32 mouse cellular contexts compared by ENCODE assay signal in genomic region chr16:20089636-20090035, GRCm38 (mm10). TPM values are rescaled to one million over a fixed set of nuclear protein-coding genes. Genes with fewer than 3 reads are reported as not detected.
DNase-seq lines count a peak whose midpoint lies in the region; ATAC-seq and TF ChIP-seq lines count a peak whose summit lies in the region.
"Had no signal": no experiment of that assay in that cellular context is flagged by ENCODE, and none has a peak within 500 bp of the region (broad histone marks: within the 10 kb centered on the region; RNA-seq: fewer than 3 reads in every experiment).

No protein-coding gene starts in this region.

- no peak for ATAC-seq in heart, embryonic 12.5 days (ENCODE audit: insufficient number of reproducible peaks, low FRiP score)
- no peak for ATAC-seq in liver, embryonic 14.5 days (ENCODE audit: insufficient read depth)
- no peak for ATAC-seq in liver, embryonic 12.5 days
- ATAC-seq in neural tube, embryonic 15.5 days (ENCODE audit: low FRiP score): no peak
- ATAC-seq: forebrain, embryonic 15.5 days; hindbrain, postnatal 0 days; intestine, embryonic 16.5 days; midbrain, embryonic 16.5 days had no signal

- intact Hi-C loops in heart, adult 2 months (cut with DNase I): loop anchor here (10.0 kb wide), 1 partner anchor 365 kb away; no protein-coding TSS in a partner anchor

- peaks cover 2% of the 10 kb centered on the region; the same call in 1 of the 2 replicates for H3K36me3 ChIP-seq in heart, adult 2 months (ENCODE audit: control insufficient read depth, insufficient read depth, low read length)
- no peaks in the 10 kb centered on the region for H3K36me3 ChIP-seq in heart, embryonic 12.5 days
- H3K36me3 ChIP-seq in liver, embryonic 14.5 days (replicated peaks; ENCODE audit: control insufficient read depth, insufficient read depth, low read depth): no peaks in the 10 kb centered on the region
- no peaks in the 10 kb centered on the region for H3K36me3 ChIP-seq in liver, embryonic 12.5 days
- no peaks in the 10 kb centered on the region; a peak in 1 of 4 replicates for H3K36me3 ChIP-seq in MEL (ENCODE audit: control insufficient read depth in 1 of 2, insufficient read depth in 2 of 2, low read length in 2 of 2)
- H3K36me3 ChIP-seq in neural tube, embryonic 15.5 days: no peaks in the 10 kb centered on the region
- H3K36me3 ChIP-seq: embryonic facial prominence, embryonic 12.5 days; forebrain, embryonic 10.5 days; forebrain, embryonic 15.5 days; G1E; heart, embryonic 10.5 days; hindbrain, embryonic 12.5 days; limb, embryonic 10.5 days; limb, embryonic 15.5 days had no signal

- H3K27ac ChIP-seq in heart, adult 2 months: no peak overlapping the region
- no peak overlapping the region for H3K27ac ChIP-seq in heart, embryonic 12.5 days (ENCODE audit: poor library complexity, severe bottlenecking)
- H3K27ac ChIP-seq in liver, embryonic 14.5 days: no peak overlapping the region
- no peak overlapping the region for H3K27ac ChIP-seq in liver, embryonic 12.5 days
- no peak overlapping the region for H3K27ac ChIP-seq in MEL (ENCODE audit: control insufficient read depth, low read depth, low read length)
- no peak overlapping the region for H3K27ac ChIP-seq in neural tube, embryonic 15.5 days (replicated peaks)
- H3K27ac ChIP-seq: embryonic facial prominence, embryonic 12.5 days; forebrain, embryonic 10.5 days; forebrain, embryonic 15.5 days; hindbrain, embryonic 12.5 days; hindbrain, postnatal 0 days; limb, embryonic 10.5 days; limb, embryonic 15.5 days had no signal

- no peaks in the 10 kb centered on the region for H3K27me3 ChIP-seq in heart, adult 2 months (ENCODE audit: control insufficient read depth, insufficient read depth, low read length)
- no peaks in the 10 kb centered on the region for H3K27me3 ChIP-seq in heart, embryonic 12.5 days (replicated peaks)
- H3K27me3 ChIP-seq in liver, embryonic 14.5 days (ENCODE audit: control insufficient read depth, insufficient read depth, low read length): no peaks in the 10 kb centered on the region
- no peaks in the 10 kb centered on the region for H3K27me3 ChIP-seq in liver, embryonic 12.5 days (replicated peaks)
- peaks cover 0 to 2% of the 10 kb centered on the region in 2 experiments; a peak in 3 of 4 replicates for H3K27me3 ChIP-seq in MEL (ENCODE audit: control insufficient read depth in 1 of 2, insufficient read depth in 2 of 2, low read length in 2 of 2)
- H3K27me3 ChIP-seq in neural tube, embryonic 15.5 days (replicated peaks): no peaks in the 10 kb centered on the region
- H3K27me3 ChIP-seq: embryonic facial prominence, embryonic 12.5 days; forebrain, embryonic 15.5 days; hindbrain, embryonic 12.5 days; limb, embryonic 15.5 days had no signal

- no peak overlapping the region for H3K9ac ChIP-seq in heart, adult 2 months (ENCODE audit: low read depth, low read length)
- H3K9ac ChIP-seq in heart, embryonic 12.5 days: no peak overlapping the region
- no peak overlapping the region for H3K9ac ChIP-seq in liver, embryonic 14.5 days (replicated peaks)
- no peak overlapping the region for H3K9ac ChIP-seq in liver, embryonic 12.5 days
- H3K9ac ChIP-seq in MEL (ENCODE audit: control insufficient read depth, low read depth, low read length, poor library complexity, severe bottlenecking): no peak overlapping the region
- H3K9ac ChIP-seq in neural tube, embryonic 15.5 days (replicated peaks): no peak overlapping the region
- H3K9ac ChIP-seq: embryonic facial prominence, embryonic 12.5 days; forebrain, embryonic 15.5 days; hindbrain, embryonic 12.5 days; limb, embryonic 15.5 days had no signal

- peak; percentile 22 for TF ChIP-seq CTCF in heart, adult 2 months (IDR thresholded peaks at IDR 0.05)
- 0 out of 2 replicates have a peak, but pooled peaks have one; percentile 14 for TF ChIP-seq CTCF in liver, embryonic 14.5 days (IDR thresholded peaks at IDR 0.05; ENCODE audit: low read depth)
- TF ChIP-seq CTCF in MEL (IDR thresholded peaks at IDR 0.05 in 2 of 3, conservative IDR thresholded peaks at IDR 0.05 in 1 of 3; ENCODE audit: control insufficient read depth in 1 of 3, insufficient read depth in 1 of 3, low read depth in 2 of 3, low read length in 3 of 3, poor library complexity in 1 of 3, severe bottlenecking in 1 of 3): peak in 1 of 3 experiments; percentile 18; a peak in 1 of 6 replicates

- no peak for DNase-seq in heart, adult 2 months
- DNase-seq in liver, embryonic 14.5 days (ENCODE audit: low read depth in 3 of 3, low spot score in 3 of 3): no peak
- DNase-seq in MEL (ENCODE audit: low read depth, low spot score): peak; percentile 7
- no peak for DNase-seq in urinary bladder, postnatal 4 days (ENCODE audit: low spot score in 2 of 2)
- DNase-seq: adrenal gland, postnatal 25 days; B cell, adult 2 months; cerebellum, adult 2 months; cerebellum, postnatal 36 days; embryo, embryonic 11 days; heart, postnatal 36 days; kidney, postnatal 4 days; layer of hippocampus, adult 9-11 months; lung, postnatal 36 days; right cerebral cortex, adult 18-20 months; spleen, adult 18-20 months; thymus, adult 18-20 months; thymus, postnatal 25 days had no signal

- TF ChIP-seq POLR2A in heart, adult 2 months (IDR thresholded peaks at IDR 0.05; ENCODE audit: insufficient read depth, low read depth, low read length): no peak
- TF ChIP-seq POLR2A in MEL (IDR thresholded peaks at IDR 0.05; ENCODE audit: control insufficient read depth in 1 of 2, insufficient read depth in 1 of 2, low read depth in 1 of 2, low read length in 2 of 2, poor library complexity in 1 of 2): no peak

- H3K9me3 ChIP-seq in heart, embryonic 12.5 days (replicated peaks): 0 out of 2 replicates have a peak, but pooled peaks cover 9% of the 10 kb centered on the region
- no peaks in the 10 kb centered on the region for H3K9me3 ChIP-seq in liver, embryonic 14.5 days (ENCODE audit: control insufficient read depth, low read length)
- no peaks in the 10 kb centered on the region for H3K9me3 ChIP-seq in liver, embryonic 12.5 days (replicated peaks)
- no peaks in the 10 kb centered on the region for H3K9me3 ChIP-seq in MEL (replicated peaks; ENCODE audit: insufficient read depth, low read length)
- no peaks in the 10 kb centered on the region for H3K9me3 ChIP-seq in neural tube, embryonic 15.5 days (replicated peaks)
- H3K9me3 ChIP-seq: embryonic facial prominence, embryonic 12.5 days; forebrain, embryonic 10.5 days; forebrain, embryonic 15.5 days; G1E; heart, embryonic 10.5 days; limb, embryonic 10.5 days; limb, embryonic 15.5 days had no signal

- TF ChIP-seq EP300 in heart, adult 2 months (IDR thresholded peaks at IDR 0.05; ENCODE audit: insufficient read depth, low read depth, low read length): no peak
- TF ChIP-seq EP300 in liver, embryonic 14.5 days (IDR thresholded peaks at IDR 0.05; ENCODE audit: low read depth): no peak
- TF ChIP-seq EP300 in MEL (IDR thresholded peaks at IDR 0.05; ENCODE audit: low read depth in 1 of 2, low read length in 2 of 2): no peak

- TF ChIP-seq RAD21 in MEL (IDR thresholded peaks at IDR 0.05; ENCODE audit: low read depth, low read length): peak; percentile 22

- no peaks in the 10 kb centered on the region for H3K79me2 ChIP-seq in heart, adult 2 months (replicated peaks; ENCODE audit: control insufficient read depth, insufficient read depth, low read length)
- no peaks in the 10 kb centered on the region for H3K79me2 ChIP-seq in MEL (ENCODE audit: control insufficient read depth, insufficient read depth, low read length, poor library complexity)

- 93% methylated on average over 3 of the region's 3 CpGs for WGBS in heart, adult 2 months
- 86% methylated on average over 3 of the region's 3 CpGs for WGBS in heart, embryonic 12.5 days
- 53% methylated on average over 3 of the region's 3 CpGs for WGBS in liver, embryonic 14.5 days (ENCODE audit: insufficient replicate concordance)
- 71% methylated on average over 3 of the region's 3 CpGs for WGBS in liver, embryonic 12.5 days (ENCODE audit: insufficient replicate concordance)
- WGBS in neural tube, embryonic 15.5 days: 87% methylated on average over 3 of the region's 3 CpGs

- H3K4me3 ChIP-seq in heart, adult 2 months: no peak overlapping the region
- no peak overlapping the region for H3K4me3 ChIP-seq in heart, embryonic 12.5 days
- no peak overlapping the region for H3K4me3 ChIP-seq in liver, embryonic 14.5 days (ENCODE audit: insufficient read depth in 1 of 2, low read depth in 2 of 2, low read length in 2 of 2)
- H3K4me3 ChIP-seq in liver, embryonic 12.5 days: no peak overlapping the region
- no peak overlapping the region for H3K4me3 ChIP-seq in MEL (ENCODE audit: control insufficient read depth in 1 of 2, insufficient read depth in 1 of 2, low read depth in 2 of 2, low read length in 2 of 2)
- no peak overlapping the region for H3K4me3 ChIP-seq in neural tube, embryonic 15.5 days (replicated peaks)
- H3K4me3 ChIP-seq: embryonic facial prominence, embryonic 12.5 days; forebrain, embryonic 10.5 days; forebrain, embryonic 15.5 days; heart, embryonic 10.5 days; hindbrain, embryonic 12.5 days; limb, embryonic 10.5 days; limb, embryonic 15.5 days had no signal

- H3K4me1 ChIP-seq in heart, adult 2 months (ENCODE audit: control insufficient read depth, insufficient read depth, low read length): no peaks in the 10 kb centered on the region; the same call in 1 of the 2 replicates
- H3K4me1 ChIP-seq in heart, embryonic 12.5 days (replicated peaks): peaks cover 7% of the 10 kb centered on the region; the same call in 1 of the 2 replicates
- H3K4me1 ChIP-seq in liver, embryonic 14.5 days (replicated peaks; ENCODE audit: control insufficient read depth in 2 of 2, insufficient read depth in 2 of 2, low read length in 1 of 2): no peaks in the 10 kb centered on the region
- no peaks in the 10 kb centered on the region for H3K4me1 ChIP-seq in liver, embryonic 12.5 days
- H3K4me1 ChIP-seq in MEL (ENCODE audit: control insufficient read depth in 1 of 2, insufficient read depth in 2 of 2, low read length in 2 of 2): peaks cover 0 to 2% of the 10 kb centered on the region in 2 experiments; a peak in 1 of 4 replicates
- H3K4me1 ChIP-seq in neural tube, embryonic 15.5 days: no peaks in the 10 kb centered on the region
- H3K4me1 ChIP-seq: embryonic facial prominence, embryonic 12.5 days; forebrain, embryonic 15.5 days; hindbrain, embryonic 12.5 days; limb, embryonic 10.5 days; limb, embryonic 15.5 days had no signal

- no peak overlapping the region for H3K4me2 ChIP-seq in heart, embryonic 12.5 days
- H3K4me2 ChIP-seq in liver, embryonic 14.5 days (ENCODE audit: low read depth): no peak overlapping the region
- H3K4me2 ChIP-seq in liver, embryonic 12.5 days: no peak overlapping the region
- H3K4me2 ChIP-seq in neural tube, embryonic 15.5 days: no peak overlapping the region
- H3K4me2 ChIP-seq: embryonic facial prominence, embryonic 12.5 days; forebrain, embryonic 15.5 days; hindbrain, embryonic 12.5 days; limb, embryonic 15.5 days; midbrain, embryonic 11.5 days had no signal

RNA-seq across cellular contexts. Expression of gene Klhl24, which starts 7.7 kb away (rescaled TPM):
- total RNA-seq in heart, adult 2 months (2021): 100 to 1,000 TPM; 256 to 323 TPM
- polyA plus RNA-seq in heart, adult 2 months (2012; rRNA removed): 43.7 and 107 TPM in 2 replicates
- polyA plus RNA-seq in heart, embryonic 12.5 days (2016; fragmentation: Nextera tagmentation; extraction: Ambion mirVana): 48.9 and 49.7 TPM in 2 replicates
- 1.2 and 1.6 TPM in 2 replicates for polyA plus RNA-seq in liver, embryonic 14.5 days (2012; rRNA removed)
- 2.9 and 3.7 TPM in 2 replicates for polyA plus RNA-seq in liver, embryonic 14.5 days (2014; fragmentation: Nextera tagmentation; extraction: Ambion mirVana)
- 5.2 and 5.8 TPM in 2 replicates for polyA plus RNA-seq in liver, embryonic 12.5 days (2016; fragmentation: Nextera tagmentation; extraction: Ambion mirVana)
- total RNA-seq in MEL (2012; rRNA removed): 1.8 and 3.4 TPM in 2 replicates
- 1 to 10 TPM in 1 of 2 experiments, not detected in 1; 2.5 TPM for polyA plus RNA-seq in MEL (2012; ENCODE audit: insufficient read depth in 1 of 2, insufficient read length in 2 of 2, low read depth in 1 of 2, low replicate concordance in 2 of 2, missing spikeins in 1 of 2)
- polyA plus RNA-seq in neural tube, embryonic 15.5 days (2015; fragmentation: Nextera tagmentation; extraction: Ambion mirVana): 35.9 and 38.8 TPM in 2 replicates

RNA-seq across cellular contexts. Expression of gene Yeats2, which starts 51.2 kb away (rescaled TPM):
- total RNA-seq in heart, adult 2 months (2021): 1 to 10 TPM; 7.7 to 8.7 TPM
- polyA plus RNA-seq in heart, adult 2 months (2012; rRNA removed): 7.2 and 15.4 TPM in 2 replicates
- 33.3 and 33.5 TPM in 2 replicates for polyA plus RNA-seq in heart, embryonic 12.5 days (2016; fragmentation: Nextera tagmentation; extraction: Ambion mirVana)
- 6.1 and 7.6 TPM in 2 replicates for polyA plus RNA-seq in liver, embryonic 14.5 days (2012; rRNA removed)
- polyA plus RNA-seq in liver, embryonic 14.5 days (2014; fragmentation: Nextera tagmentation; extraction: Ambion mirVana): 3.0 and 4.5 TPM in 2 replicates
- 13.8 and 14.0 TPM in 2 replicates for polyA plus RNA-seq in liver, embryonic 12.5 days (2016; fragmentation: Nextera tagmentation; extraction: Ambion mirVana)
- 12.7 and 13.3 TPM in 2 replicates for total RNA-seq in MEL (2012; rRNA removed)
- polyA plus RNA-seq in MEL (2012; ENCODE audit: insufficient read depth in 1 of 2, insufficient read length in 2 of 2, low read depth in 1 of 2, low replicate concordance in 2 of 2, missing spikeins in 1 of 2): 10 to 100 TPM in 1 of 2 experiments, not detected in 1; 23.2 TPM
- polyA plus RNA-seq in neural tube, embryonic 15.5 days (2015; fragmentation: Nextera tagmentation; extraction: Ambion mirVana): 18.1 and 20.0 TPM in 2 replicates
